Mouse (Mus musculus): ENCODE results near the gene Hoxb1. TPM values are rescaled to one million over a fixed set of nuclear protein-coding genes. Genes with fewer than 3 reads are reported as not detected.

Gene Hoxb1
- polyA plus RNA-seq, 1 experiment, result not detected

Other genes with a start within 250 kb of the Hoxb1 start
- gene Ttll6, start 232.0 kb upstream of the Hoxb1 start, polyA plus RNA-seq (2012; rRNA removed), result 0.10 TPM in 1 of 2 replicates, not detected in the other
- gene Hoxb13, start 171.4 kb upstream of the Hoxb1 start, polyA plus RNA-seq (2012; rRNA removed), result 0.27 TPM in 1 of 2 replicates, not detected in the other
- gene Hoxb9, start 94.3 kb upstream of the Hoxb1 start, polyA plus RNA-seq (2012; rRNA removed), result 0.25 and 16.0 TPM in 2 replicates
- gene Hoxb8, start 83.8 kb upstream of the Hoxb1 start, polyA plus RNA-seq (2012; rRNA removed), result 2.6 and 11.7 TPM in 2 replicates
- 1.4 and 6.5 TPM in 2 replicates for gene Hoxb7, start 79.1 kb upstream of the Hoxb1 start, polyA plus RNA-seq (2012; rRNA removed)
- 4.7 and 23.1 TPM in 2 replicates for gene Hoxb6, start 73.3 kb upstream of the Hoxb1 start, polyA plus RNA-seq (2012; rRNA removed)
- gene Hoxb5, start 62.4 kb upstream of the Hoxb1 start, polyA plus RNA-seq (2012; rRNA removed), result 2.6 and 5.1 TPM in 2 replicates
- gene Hoxb4, start 47.5 kb upstream of the Hoxb1 start, polyA plus RNA-seq (2012; rRNA removed), result 2.5 and 3.0 TPM in 2 replicates
- 2.3 and 3.4 TPM in 2 replicates for gene Hoxb3, start 42.4 kb upstream of the Hoxb1 start, polyA plus RNA-seq (2012; rRNA removed)
- 3.8 and 4.8 TPM in 2 replicates for gene Hoxb2, start 15.2 kb upstream of the Hoxb1 start, polyA plus RNA-seq (2012; rRNA removed)
- gene Skap1, start 98.8 kb downstream of the Hoxb1 start, polyA plus RNA-seq (2012; rRNA removed), result 3.7 and 4.3 TPM in 2 replicates